ENCODE assay signal across 13 mouse cellular contexts in genomic region chr11:71424879-71425278, GRCm38 (mm10).
"Had no signal": no experiment of that assay in that cellular context is flagged by ENCODE, and none has a peak within 500 bp of the region (broad histone marks: within the 10 kb centered on the region; RNA-seq: fewer than 3 reads in every experiment).

No protein-coding gene starts in this region.

- DNase-seq: kidney, adult 11 months; kidney, adult 9 months; lung, embryonic 14.5 days; lung, postnatal 10 days; lung, postnatal 4 days; thymus, adult 18-20 months; thymus, postnatal 14 days had no signal

- H3K9me3 ChIP-seq: limb, embryonic 15.5 days; midbrain, embryonic 12.5 days had no signal

- H3K27ac ChIP-seq: kidney, postnatal 0 days; limb, embryonic 15.5 days; liver, embryonic 12.5 days; midbrain, embryonic 12.5 days; neural tube, embryonic 13.5 days; stomach, postnatal 0 days had no signal

- H3K9ac ChIP-seq: limb, embryonic 15.5 days; liver, embryonic 12.5 days; lung, embryonic 14.5 days; midbrain, embryonic 12.5 days; neural tube, embryonic 13.5 days had no signal

- H3K4me3 ChIP-seq: limb, embryonic 15.5 days; liver, embryonic 12.5 days; midbrain, embryonic 12.5 days; neural tube, embryonic 13.5 days had no signal

- H3K36me3 ChIP-seq: limb, embryonic 15.5 days; liver, embryonic 12.5 days; midbrain, embryonic 12.5 days; neural tube, embryonic 13.5 days had no signal

- ATAC-seq: liver, embryonic 12.5 days had no signal

- H3K4me1 ChIP-seq: limb, embryonic 15.5 days; liver, embryonic 12.5 days; midbrain, embryonic 12.5 days had no signal

- H3K4me2 ChIP-seq: limb, embryonic 15.5 days; liver, embryonic 12.5 days; lung, embryonic 14.5 days; midbrain, embryonic 12.5 days; neural tube, embryonic 13.5 days had no signal

- H3K27me3 ChIP-seq: limb, embryonic 15.5 days; liver, embryonic 12.5 days; midbrain, embryonic 12.5 days; neural tube, embryonic 13.5 days had no signal
